Mouse (Mus musculus): Measurements from ENCODE around the gene Msh6. TPM values are rescaled to one million over a fixed set of nuclear protein-coding genes. Genes with fewer than 3 reads are reported as not detected.

Msh6 gene
- polyA plus RNA-seq (2014; fragmentation: Illumina TruSeq; extraction: RNeasy Lipid Tissue Mini Kit (QIAGEN cat#74804); ENCODE audit: insufficient read depth, low read depth, low replicate concordance) = 6.4 TPM

DNA sequence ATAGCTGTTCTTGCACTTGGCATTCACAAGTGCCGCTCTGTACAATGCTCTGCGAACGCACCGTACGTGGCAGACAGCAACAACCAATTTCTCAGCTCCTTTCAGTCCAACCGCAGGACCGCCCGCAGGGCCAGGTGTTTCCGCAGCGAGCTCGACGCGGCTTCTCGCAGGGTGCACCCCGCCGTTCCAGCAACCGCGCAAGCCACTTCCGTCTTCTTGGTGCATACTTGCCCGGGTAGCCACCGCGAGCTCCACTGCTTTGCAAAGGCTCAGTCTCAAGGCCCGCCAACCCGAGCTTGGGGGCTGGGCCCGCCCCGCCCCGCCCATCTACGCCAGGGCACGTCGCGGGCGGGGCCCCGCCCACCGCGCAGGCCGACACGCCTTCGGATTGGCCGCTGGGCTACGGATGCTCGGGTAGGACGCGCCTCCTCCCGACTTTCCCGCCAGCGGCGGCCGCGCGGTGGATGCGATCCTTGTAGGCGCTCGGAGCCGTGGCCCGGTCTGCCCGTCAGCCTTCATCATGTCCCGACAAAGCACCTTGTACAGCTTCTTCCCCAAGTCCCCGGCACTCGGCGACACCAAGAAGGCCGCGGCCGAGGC is at the start of gene Msh6:
Msh6 (plus strand) TSS at position 434 of the 600 bp plus-strand sequence.

Other genes with a start within 250 kb of the Msh6 start
- 0.87 TPM for gene Kcnk12, start 177.1 kb upstream of the Msh6 start, polyA plus RNA-seq (2014; fragmentation: Illumina TruSeq; extraction: RNeasy Lipid Tissue Mini Kit (QIAGEN cat#74804); ENCODE audit: insufficient read depth, low read depth, low replicate concordance)
- not detected for gene Rpl36-ps4, start 54.1 kb upstream of the Msh6 start, polyA plus RNA-seq (2014; fragmentation: Illumina TruSeq; extraction: RNeasy Lipid Tissue Mini Kit (QIAGEN cat#74804); ENCODE audit: insufficient read depth, low read depth, low replicate concordance)
- 27.3 TPM for gene Fbxo11, start 90.2 kb downstream of the Msh6 start, polyA plus RNA-seq (2014; fragmentation: Illumina TruSeq; extraction: RNeasy Lipid Tissue Mini Kit (QIAGEN cat#74804); ENCODE audit: insufficient read depth, low read depth, low replicate concordance)